Mouse (Mus musculus) liver, postnatal 0 days (tissue): ENCODE measurements around the gene Fbxo21. TPM values are rescaled to one million over a fixed set of nuclear protein-coding genes. Genes with fewer than 3 reads are reported as not detected.
A peak's percentile ranks its signal among the peaks of the same experiment; 100 is the strongest.

Source experiments
- ATAC-seq: fragments of 200-750 bp; cut with Nextera tagmentation; 2 replicates; pipeline ENCODE4 v1.8.0; 2017; ENCODE audit warnings: mild to moderate bottlenecking, moderate library complexity
- DNase-seq: peaks from one replicate; pipeline ENCODE4 v3.0.0-alpha.2; 2016
- H3K27ac ChIP-seq: fragments of 300-500 bp; sonication (generic); 2 replicates; pipeline ENCODE4 v1.5.1; 2014; ENCODE audit warnings: antibody characterized with exemption, moderate library complexity, mild to moderate bottlenecking, low read depth
- H3K27me3 ChIP-seq: fragments of 300-500 bp; sonication (generic); 2 replicates; pipeline ENCODE4 v1.6.1; 2014; ENCODE audit warnings: low read length, control low read depth, mixed read lengths; ENCODE audit not compliant: insufficient read depth
- H3K36me3 ChIP-seq: fragments of 300-500 bp; sonication (generic); replicated peaks from 2 replicates; pipeline ENCODE4 v1.6.1; 2014; ENCODE audit warnings: mild to moderate bottlenecking, control low read depth, low read length, moderate library complexity, mixed read lengths; ENCODE audit not compliant: insufficient read depth
- H3K4me1 ChIP-seq: fragments of 300-500 bp; sonication (generic); 2 replicates; pipeline ENCODE4 v1.6.1; 2014; ENCODE audit warnings: antibody characterized with exemption, mild to moderate bottlenecking, control low read depth; ENCODE audit not compliant: insufficient read depth
- H3K4me2 ChIP-seq: fragments of 300-500 bp; sonication (generic); 2 replicates; pipeline ENCODE4 v1.6.1; 2014; ENCODE audit warnings: low read depth, mild to moderate bottlenecking, low read length, moderate library complexity, mixed read lengths
- H3K4me3 ChIP-seq: fragments of 300-500 bp; sonication (generic); 2 replicates; pipeline ENCODE4 v1.5.1; 2014; ENCODE audit warnings: low read depth, low read length
- H3K9ac ChIP-seq: fragments of 300-500 bp; sonication (generic); replicated peaks from 2 replicates; pipeline ENCODE4 v1.6.1; 2014; ENCODE audit warnings: mild to moderate bottlenecking, moderate library complexity
- H3K9me3 ChIP-seq: fragments of 300-500 bp; sonication (generic); 2 replicates; pipeline ENCODE4 v1.6.1; 2016; ENCODE audit warnings: mild to moderate bottlenecking, control low read depth, low read length, mixed read lengths
- CTCF ChIP-seq: sonication (generic); IDR thresholded peaks from 2 replicates; pipeline ENCODE4 v1.5.1; 2016; ENCODE audit warnings: antibody characterized with exemption, low read depth
- EP300 ChIP-seq: IDR thresholded peaks from 2 replicates; pipeline ENCODE4 v1.6.1; 2016; ENCODE audit warnings: antibody characterized with exemption, low read depth, mild to moderate bottlenecking
- WGBS: fragments of 180-500 bp; shearing (Covaris S2); extraction: QIAGEN DNeasy Blood & Tissue Kit; methylation state at CpG from one replicate; pipeline ENCODE4 v1.1.7; 2014; ENCODE audit not compliant: insufficient replicate concordance; 5-methylcytosine and 5-hydroxymethylcytosine counted together
- polyA plus RNA-seq: library from polyadenylated mRNA; unstranded; fragments of >200 nt; fragmentation: Nextera tagmentation; extraction: Ambion mirVana; gene quantifications from 2 replicates; pipeline ENCODE4 v1.2.1, GENCODE M21; 2015

The Fbxo21 gene
- 29.9 and 33.0 TPM in 2 replicates for polyA plus RNA-seq

- no peaks in the 10 kb centered on the region for H3K9me3 ChIP-seq
- DNase-seq (peak; percentile 95), ATAC-seq (peak; percentile 76)
- H3K4me1 ChIP-seq: peaks cover 8% of the 10 kb centered on the region
- H3K9ac ChIP-seq: peak within 1 kb of the TSS; percentile 84
- TF ChIP-seq CTCF: peak; percentile 35; the same call in 1 of the 2 replicates
- TF ChIP-seq EP300: no peak
- peak within 1 kb of the TSS; percentile 87 for H3K27ac ChIP-seq
- 1% methylated on average over 82 of the region's 88 CpGs for WGBS
- peak within 1 kb of the TSS; percentile 88 for H3K4me3 ChIP-seq
- H3K27me3 ChIP-seq: no peaks in the 10 kb centered on the region
- peak within 1 kb of the TSS; percentile 96 for H3K4me2 ChIP-seq
- peaks cover 5% of the 10 kb centered on the region; the same call in 1 of the 2 replicates for H3K36me3 ChIP-seq
These were observed at the start of gene Fbxo21 for GRCm38 (mm10) chr5:117976657-117977500. Gene Fbxo21 (plus strand): TSS chr5:117976730.

GRCm38 (mm10) chr5:117928553-117928952 is 48.0 kb upstream of the Fbxo21 start:
- DNase-seq: no peak
- Histone ChIP-seq H3K36me3 (no peaks in the 10 kb centered on the region), H3K27me3 (no peaks in the 10 kb centered on the region), H3K4me1 (no peaks in the 10 kb centered on the region), H3K4me2 (no peak overlapping the region), H3K4me3 (no peak overlapping the region), H3K9me3 (no peaks in the 10 kb centered on the region), H3K27ac (no peak overlapping the region), H3K9ac (no peak overlapping the region)
- WGBS: 84% methylated on average over 2 of the region's 2 CpGs
- no peak for ATAC-seq
- TF ChIP-seq CTCF (no peak), EP300 (no peak)

GRCm38 (mm10) chr5:117932222-117932621 is 44.3 kb upstream of the Fbxo21 start:
- Histone ChIP-seq H3K4me3 (no peak overlapping the region), H3K36me3 (no peaks in the 10 kb centered on the region), H3K9ac (no peak overlapping the region), H3K9me3 (no peaks in the 10 kb centered on the region), H3K4me1 (no peaks in the 10 kb centered on the region), H3K27ac (no peak overlapping the region), H3K4me2 (no peak overlapping the region), H3K27me3 (no peaks in the 10 kb centered on the region)
- WGBS: 68% methylated on average over 2 of the region's 2 CpGs
- no peak for DNase-seq
- no peak for ATAC-seq
- no peak for TF ChIP-seq EP300
- no peak for TF ChIP-seq CTCF

- DNase-seq: peak; percentile 89
- WGBS: 2% methylated on average over 6 of the region's 9 CpGs
- no peak for TF ChIP-seq EP300
- TF ChIP-seq CTCF: peak; percentile 82
These were observed 43.7 kb upstream of the Fbxo21 start for GRCm38 (mm10) chr5:117932862-117933261.

GRCm38 (mm10) chr5:117936346-117936745 is 40.2 kb upstream of the Fbxo21 start:
- Histone ChIP-seq H3K27ac (no peak overlapping the region), H3K36me3 (no peaks in the 10 kb centered on the region), H3K27me3 (no peaks in the 10 kb centered on the region), H3K4me3 (no peak overlapping the region), H3K4me2 (no peak overlapping the region), H3K9ac (no peak overlapping the region), H3K4me1 (no peaks in the 10 kb centered on the region), H3K9me3 (no peaks in the 10 kb centered on the region)
- no peak for DNase-seq
- TF ChIP-seq CTCF (no peak), EP300 (no peak)
- no peak for ATAC-seq
- WGBS: 63% methylated on average over 16 of the region's 16 CpGs

More at GRCm38 (mm10) chr5:117932862-117933261, 43.7 kb upstream of the Fbxo21 start:
- Histone ChIP-seq H3K27ac (no peak overlapping the region), H3K4me2 (no peak overlapping the region), H3K9ac (no peak overlapping the region), H3K36me3 (no peaks in the 10 kb centered on the region), H3K27me3 (no peaks in the 10 kb centered on the region), H3K9me3 (no peaks in the 10 kb centered on the region), H3K4me1 (no peaks in the 10 kb centered on the region), H3K4me3 (no peak overlapping the region)
- no peak for ATAC-seq

- Histone ChIP-seq H3K4me1 (no peaks in the 10 kb centered on the region), H3K9ac (no peak overlapping the region), H3K27ac (no peak overlapping the region), H3K4me2 (no peak overlapping the region), H3K9me3 (no peaks in the 10 kb centered on the region), H3K27me3 (no peaks in the 10 kb centered on the region), H3K36me3 (no peaks in the 10 kb centered on the region), H3K4me3 (no peak overlapping the region)
- ATAC-seq (no peak), DNase-seq (no peak)
- TF ChIP-seq EP300 (no peak), CTCF (no peak)
- 67% methylated on average over 3 of the region's 3 CpGs for WGBS
These were observed 39.3 kb upstream of the Fbxo21 start for GRCm38 (mm10) chr5:117937186-117937585.
